Mouse (Mus musculus) right cerebral cortex, adult 18-20 months (tissue): ENCODE results near the gene Ggt6.
A peak's percentile ranks its signal among the peaks of the same experiment; 100 is the strongest.

Source experiments
- DNase-seq: peaks from one replicate; pipeline ENCODE4 v3.0.0; 2022; ENCODE audit warnings: mixed read lengths

Gene Ggt6

GRCm38 (mm10) chr11:72434963-72435693 is at the start of gene Ggt6:
Gene Ggt6, plus strand, starts transcription at chr11:72435526.
- no peak for DNase-seq

- no peak for DNase-seq
Measured at GRCm38 (mm10) chr11:72388113-72388529, 47.2 kb upstream of the Ggt6 start.

DNA sequence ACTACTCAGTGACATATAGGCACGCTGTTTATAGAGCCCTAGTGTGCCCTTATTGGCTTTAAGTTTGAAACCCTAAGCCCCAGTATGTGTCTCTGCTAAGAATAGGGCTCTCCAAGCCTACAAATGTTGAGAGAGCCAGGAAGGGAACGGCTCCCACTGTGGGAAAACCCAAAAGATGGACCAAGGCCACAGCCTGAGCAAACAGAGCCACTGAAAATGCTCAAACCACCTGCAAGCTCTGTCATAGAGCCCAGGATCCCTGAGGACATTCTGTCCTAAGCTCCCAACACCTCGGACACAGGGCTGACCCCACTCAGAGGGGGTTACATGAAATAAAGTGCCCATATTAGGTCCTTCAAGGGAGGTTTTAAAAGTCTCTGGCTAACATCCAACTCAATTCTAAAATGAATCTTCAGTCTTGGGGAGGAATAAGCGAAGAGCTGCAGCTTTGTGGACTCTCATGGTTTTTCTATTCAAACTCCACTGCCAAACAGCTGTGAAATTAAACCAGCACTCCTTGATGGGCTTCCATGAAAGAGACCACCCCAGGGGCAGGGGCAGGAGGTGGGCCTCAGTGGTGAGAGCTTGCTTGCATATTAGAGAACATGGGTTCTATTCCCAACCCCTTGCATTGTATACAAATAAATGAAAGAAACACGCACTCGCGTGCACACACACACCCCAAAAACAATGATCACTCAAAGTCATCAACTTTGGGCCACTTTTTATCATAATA is 45.8 kb upstream of the Ggt6 start:
- no peak for DNase-seq

DNA sequence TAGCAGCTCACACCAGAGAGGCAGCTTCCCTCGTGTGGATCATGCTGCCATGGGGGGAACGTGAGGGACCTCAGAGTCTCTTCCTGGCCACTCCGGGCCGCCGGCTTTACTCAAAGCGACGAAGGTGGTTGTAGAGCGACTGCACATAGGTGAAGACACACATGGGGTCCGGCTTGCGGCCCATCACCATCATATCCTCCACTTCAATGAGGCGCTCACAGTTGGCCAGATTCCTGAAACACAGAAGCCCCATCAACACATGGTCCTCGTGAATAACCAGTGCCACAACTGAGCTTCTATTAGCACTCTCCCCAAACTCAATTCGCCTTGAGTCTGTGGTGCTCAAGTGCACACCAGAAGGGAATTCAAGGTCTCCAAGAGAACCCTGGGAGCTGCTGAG is 44.1 kb upstream of the Ggt6 start:
- no peak for DNase-seq

DNA sequence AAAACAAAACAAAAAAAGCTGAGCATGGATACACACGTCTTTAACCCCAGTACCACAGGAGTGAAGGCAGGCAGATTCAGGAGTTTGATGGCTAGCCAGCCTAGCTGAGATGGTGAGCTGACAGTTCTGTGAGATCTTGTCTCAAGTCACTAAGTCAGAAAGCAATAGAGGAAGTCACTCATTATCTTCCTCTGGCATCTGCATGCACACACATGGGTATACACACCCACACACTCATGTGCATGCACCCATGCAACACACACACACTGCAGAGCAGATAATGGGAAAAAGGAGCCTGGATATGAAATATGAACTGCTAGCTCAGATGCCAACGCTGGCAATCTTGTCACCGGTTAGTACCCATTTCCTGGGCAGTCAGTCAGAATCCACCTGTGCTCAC is 42.1 kb upstream of the Ggt6 start:
- no peak for DNase-seq

DNA sequence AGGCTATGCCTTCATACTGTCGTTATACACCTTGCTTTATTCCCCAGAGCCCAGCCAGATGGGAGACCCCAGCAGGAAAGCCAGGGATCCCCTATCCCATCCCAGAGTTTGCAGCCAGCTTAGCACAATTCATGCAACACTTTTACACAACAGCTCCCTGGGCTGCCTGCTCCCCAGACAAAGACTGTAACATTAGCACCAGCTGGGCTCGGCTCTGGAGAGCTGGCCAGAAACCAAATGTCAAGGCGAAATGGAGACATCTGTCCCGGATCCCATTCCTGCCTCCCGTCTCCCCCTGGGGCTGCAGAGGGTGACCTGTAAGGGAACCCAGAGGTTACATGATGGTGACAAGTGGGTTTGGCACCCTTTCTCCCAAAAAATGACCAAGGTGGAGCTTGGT is 41.7 kb upstream of the Ggt6 start:
- DNase-seq = no peak

GRCm38 (mm10) chr11:72394694-72395093 is 40.6 kb upstream of the Ggt6 start:
- no peak for DNase-seq

DNA sequence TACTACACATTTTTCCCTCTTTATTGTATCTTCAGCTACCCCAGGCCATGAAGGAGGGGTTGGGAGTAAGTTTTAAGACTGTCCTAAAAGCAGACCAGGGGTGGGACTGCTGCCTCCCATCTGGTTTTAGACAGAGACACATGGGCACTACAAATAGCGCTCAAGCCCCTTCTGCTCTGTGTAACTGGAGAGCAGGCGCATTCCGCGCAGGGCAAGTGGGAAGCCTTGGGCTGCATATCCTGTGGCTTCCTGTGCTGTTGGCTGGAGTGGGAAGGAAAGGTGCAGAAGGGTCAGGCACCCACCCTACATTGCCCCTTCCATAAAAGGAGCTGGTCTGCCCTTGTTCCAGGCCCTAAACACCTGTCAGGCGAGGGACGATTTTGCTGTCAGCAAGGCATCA is 39.7 kb upstream of the Ggt6 start:
- no peak for DNase-seq

DNA sequence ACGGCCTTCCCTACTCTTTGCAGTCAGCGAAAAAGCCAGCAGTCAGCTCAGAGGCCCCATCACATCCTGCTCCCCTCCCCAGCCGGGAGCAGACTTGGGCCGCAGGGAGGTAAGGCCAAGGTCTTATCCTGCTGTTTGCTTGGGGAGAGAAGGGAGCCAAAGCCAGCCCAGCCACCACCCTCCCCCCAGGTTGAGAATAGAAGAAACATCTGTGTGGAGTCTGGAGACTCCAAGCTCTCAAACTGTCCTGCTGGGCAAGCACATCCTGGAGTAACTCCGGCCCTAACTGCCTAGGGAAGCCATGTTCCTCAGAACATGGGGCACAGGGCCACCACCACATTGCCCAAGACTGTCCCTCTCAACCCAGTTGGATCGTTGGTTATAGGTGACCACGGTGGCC is 38.7 kb upstream of the Ggt6 start:
- DNase-seq = no peak

DNA sequence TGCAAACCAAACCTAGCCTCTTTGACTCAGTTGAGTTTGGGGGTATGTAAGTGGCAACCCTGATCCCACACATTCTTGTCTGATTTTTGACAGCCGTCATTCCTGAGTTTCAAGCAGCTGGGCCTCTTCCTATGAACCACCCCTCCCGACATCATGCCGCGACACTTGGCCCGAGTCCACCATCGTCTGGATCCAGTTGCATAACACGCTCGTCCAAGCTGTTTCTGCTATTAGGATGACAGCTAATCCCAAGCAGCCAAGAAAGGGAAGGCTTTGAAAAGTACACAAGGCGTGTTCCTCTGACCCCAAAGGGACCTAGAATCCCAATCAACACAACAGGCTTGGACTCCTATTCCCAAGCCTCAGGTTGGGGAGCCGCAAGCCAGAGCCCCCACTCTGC is 38.3 kb upstream of the Ggt6 start:
- DNase-seq = peak; percentile 11

GRCm38 (mm10) chr11:72397811-72398525 is 37.4 kb upstream of the Ggt6 start:
- DNase-seq = no peak

GRCm38 (mm10) chr11:72401068-72401467 is 34.3 kb upstream of the Ggt6 start:
- DNase-seq = no peak

GRCm38 (mm10) chr11:72402017-72402416 is 33.3 kb upstream of the Ggt6 start:
- DNase-seq = no peak

GRCm38 (mm10) chr11:72402969-72403368 is 32.4 kb upstream of the Ggt6 start:
- DNase-seq = no peak

DNA sequence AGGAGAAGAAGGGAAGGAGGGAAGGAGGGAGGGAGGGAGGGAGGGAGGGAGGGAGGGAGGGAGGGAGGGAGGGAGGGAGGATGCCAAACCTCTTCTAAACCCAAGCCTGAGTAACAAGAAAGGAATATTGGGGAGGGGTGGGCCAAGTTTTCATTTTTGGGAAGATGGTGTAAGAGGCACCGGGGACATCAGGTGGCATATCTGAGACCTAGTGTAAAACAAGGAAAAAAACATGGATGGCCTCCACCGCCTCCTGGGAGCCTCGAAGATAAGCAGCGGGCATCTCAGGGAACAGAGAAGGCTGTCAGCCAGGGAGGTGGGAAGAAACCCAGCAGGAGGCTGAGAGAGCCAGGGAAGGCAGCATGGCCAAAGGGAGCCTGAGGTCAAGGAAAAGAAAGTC is 29.8 kb upstream of the Ggt6 start:
- DNase-seq = no peak

DNA sequence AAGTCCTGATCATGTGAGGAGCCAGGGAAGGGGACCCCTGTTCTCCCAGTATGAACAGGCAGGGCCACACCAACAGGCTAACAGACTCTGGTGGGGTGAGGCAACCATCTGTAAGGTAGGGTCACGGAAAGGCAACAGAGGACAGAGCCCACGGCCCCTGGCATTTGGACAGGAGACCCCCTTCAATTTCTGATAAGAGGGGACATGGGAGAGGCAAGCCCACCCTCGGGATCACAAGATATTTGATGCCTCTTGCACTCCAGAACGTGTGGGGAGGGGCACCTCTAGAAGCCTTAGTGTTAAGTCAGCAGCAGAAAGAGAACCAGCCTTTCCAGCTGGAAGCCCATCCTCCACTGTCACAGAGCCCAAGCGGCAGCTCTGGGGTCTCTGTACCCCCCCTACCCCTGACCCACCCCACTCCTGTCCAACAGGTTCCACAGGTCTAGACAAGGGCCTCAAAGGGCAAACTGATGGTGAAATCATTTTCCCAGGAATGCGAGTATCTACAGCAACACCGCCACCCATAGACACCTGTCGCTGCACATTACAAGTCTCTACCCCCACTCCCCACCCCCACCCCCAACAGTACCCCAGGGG is 29.1 kb upstream of the Ggt6 start:
- DNase-seq = no peak

DNA sequence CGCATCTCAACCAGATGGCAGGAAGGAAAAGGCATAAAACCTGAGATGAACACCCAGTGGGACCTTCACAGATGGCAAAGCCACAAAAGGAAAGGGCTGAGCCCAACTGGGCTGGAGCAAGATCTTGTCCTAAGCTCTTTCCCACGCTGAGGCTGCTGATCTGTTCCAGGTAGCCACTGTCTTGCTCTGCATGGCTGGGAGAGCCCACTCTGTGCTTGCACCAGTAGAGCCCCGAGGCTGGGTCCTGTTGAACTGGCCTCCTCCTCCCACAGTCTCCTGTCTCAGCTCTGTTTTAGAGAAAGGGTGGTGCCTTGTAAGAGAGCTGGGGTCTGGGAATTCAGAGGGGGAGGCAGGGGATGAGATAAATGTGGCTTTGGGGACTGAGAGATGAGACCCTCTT is 28.2 kb upstream of the Ggt6 start:
- DNase-seq = no peak

DNA sequence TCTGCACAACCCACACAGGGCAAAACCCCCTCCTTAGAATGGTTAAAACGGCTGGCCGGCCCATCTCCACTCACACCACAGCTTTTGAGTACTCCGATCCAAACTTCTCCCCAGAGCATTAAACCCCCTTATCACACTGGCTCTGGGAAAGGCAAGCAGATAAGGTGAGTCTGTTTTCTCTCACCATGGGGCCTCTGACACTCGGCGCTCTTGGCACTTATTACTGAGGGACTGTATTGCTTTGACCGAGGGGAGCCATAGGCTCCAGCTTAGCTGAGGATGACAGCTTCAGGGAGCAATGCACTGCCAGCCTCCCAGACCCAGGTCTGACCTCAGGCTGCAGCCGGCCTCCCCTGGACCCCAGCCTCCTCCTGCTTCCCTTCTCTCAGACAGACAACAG is 27.8 kb upstream of the Ggt6 start:
- no peak for DNase-seq

DNA sequence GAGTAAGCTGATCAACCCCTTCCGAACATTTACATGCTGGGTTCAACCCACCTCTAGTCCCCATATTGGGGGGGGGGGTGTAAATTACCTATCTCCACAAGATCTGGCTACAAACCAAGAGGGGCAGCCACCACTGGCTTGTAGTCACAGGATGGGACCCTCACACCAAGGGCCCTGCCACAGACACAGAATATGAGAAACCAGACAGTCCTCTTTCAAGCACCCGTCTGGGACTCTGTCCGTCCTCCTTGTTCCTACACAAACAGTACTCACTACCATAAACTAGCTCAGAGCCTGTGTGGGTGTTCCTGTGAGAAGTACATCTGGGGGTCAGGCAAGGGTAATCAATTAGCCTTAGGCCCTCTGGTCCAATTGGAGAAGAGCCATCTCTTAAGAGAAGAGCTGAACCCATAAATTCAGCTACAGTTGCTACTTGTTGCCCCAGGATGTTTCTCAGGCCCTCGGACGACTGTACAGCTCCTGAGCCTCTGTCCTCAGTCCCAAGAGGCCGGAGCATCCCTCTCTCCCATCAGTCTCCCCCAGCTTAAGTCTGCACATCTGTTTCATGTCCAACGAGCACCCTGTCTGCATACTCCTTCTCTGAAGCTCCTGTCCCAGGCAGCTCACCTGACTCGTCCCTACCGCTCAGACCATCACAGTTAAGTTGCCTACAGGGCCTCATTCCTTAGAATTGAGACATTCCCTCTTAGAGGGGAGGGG is 26.7 kb upstream of the Ggt6 start:
- DNase-seq = no peak

- no peak for DNase-seq
Measured at GRCm38 (mm10) chr11:72409649-72410385, 25.5 kb upstream of the Ggt6 start.

GRCm38 (mm10) chr11:72410521-72411092 is 24.7 kb upstream of the Ggt6 start:
- DNase-seq = no peak
